Mouse (Mus musculus) megakaryocyte, embryonic 14.5 days (primary cell): ENCODE measurements around the gene Arid4b.

Source experiments
- FLI1 ChIP-seq: IDR thresholded peaks from 2 replicates; pipeline ENCODE4 v1.6.1; 2012; ENCODE audit warnings: low read length, inconsistent platforms, mixed read lengths
- GATA1 ChIP-seq: IDR thresholded peaks from 3 replicates; pipeline ENCODE4 v1.6.1; 2012; ENCODE audit warnings: mixed read lengths, low read length, inconsistent platforms, borderline replicate concordance

DNA sequence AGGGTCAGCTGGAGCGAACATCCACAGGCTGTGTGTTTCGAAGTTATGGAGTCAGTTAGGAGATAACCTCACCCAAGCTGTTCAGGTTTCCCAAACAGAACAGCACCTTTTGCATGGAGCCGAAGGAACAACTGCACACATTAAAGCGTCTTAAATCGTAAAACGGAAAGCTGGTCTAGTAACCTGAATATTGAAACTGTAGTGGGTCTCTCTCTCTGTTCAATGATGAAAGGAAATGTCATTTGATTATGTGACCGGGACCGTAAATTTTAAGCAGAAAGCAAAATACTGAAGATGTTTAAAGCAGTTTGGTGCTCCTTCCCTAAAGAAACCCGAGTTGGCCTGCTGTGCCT is 2.0 kb downstream of the Arid4b start:
- TF ChIP-seq GATA1 (no peak), FLI1 (no peak)
